Mouse (Mus musculus) forebrain, embryonic 14.5 days (tissue): ENCODE results near the gene Caskin2. TPM values are rescaled to one million over a fixed set of nuclear protein-coding genes. Genes with fewer than 3 reads are reported as not detected.

Source experiments
- ATAC-seq: fragments of 200-750 bp; cut with Nextera tagmentation; 2 replicates; pipeline ENCODE4 v1.8.0; 2017; ENCODE audit warnings: mild to moderate bottlenecking, moderate library complexity
- DNase-seq: peaks from one replicate; pipeline ENCODE4 v3.0.0-alpha.2; 2015; ENCODE audit warnings: low spot score
- H3K27ac ChIP-seq: fragments of 300-500 bp; sonication (generic); 2 replicates; pipeline ENCODE4 v1.5.1; 2014; ENCODE audit warnings: low read depth, mild to moderate bottlenecking, control low read depth, low read length, moderate library complexity
- H3K27me3 ChIP-seq: fragments of 300-500 bp; sonication (generic); replicated peaks from 2 replicates; pipeline ENCODE4 v1.6.1; 2014; ENCODE audit warnings: low read length, control low read depth, mixed read lengths; ENCODE audit not compliant: control insufficient read depth, insufficient read depth
- H3K36me3 ChIP-seq: fragments of 300-500 bp; sonication (generic); 2 replicates; pipeline ENCODE4 v1.6.1; 2014; ENCODE audit warnings: low read length, control low read depth; ENCODE audit not compliant: control insufficient read depth, insufficient read depth
- H3K4me1 ChIP-seq: fragments of 300-500 bp; sonication (generic); 2 replicates; pipeline ENCODE4 v1.6.1; 2014; ENCODE audit warnings: antibody characterized with exemption, low read length, control low read depth; ENCODE audit not compliant: control insufficient read depth, insufficient read depth
- H3K4me2 ChIP-seq: fragments of 300-500 bp; sonication (generic); 2 replicates; pipeline ENCODE4 v1.6.1; 2014; ENCODE audit warnings: mild to moderate bottlenecking, control low read depth, low read length
- H3K4me3 ChIP-seq: fragments of 300-500 bp; sonication (generic); 2 replicates; pipeline ENCODE4 v1.5.1; 2014; ENCODE audit warnings: low read depth, low read length, control low read depth
- H3K9ac ChIP-seq: fragments of 300-500 bp; sonication (generic); 2 replicates; pipeline ENCODE4 v1.6.1; 2014; ENCODE audit warnings: mild to moderate bottlenecking, low read length, control low read depth, moderate library complexity
- H3K9me3 ChIP-seq: fragments of 300-500 bp; sonication (generic); replicated peaks from 2 replicates; pipeline ENCODE4 v1.6.1; 2016; ENCODE audit warnings: low read length, control low read depth, mixed read lengths; ENCODE audit not compliant: control insufficient read depth
- WGBS: fragments of 180-500 bp; shearing (Covaris S2); extraction: QIAGEN DNeasy Blood & Tissue Kit; methylation state at CpG from one replicate; pipeline ENCODE4 v1.1.7; 2014; 5-methylcytosine and 5-hydroxymethylcytosine counted together
- polyA plus RNA-seq: library from polyadenylated mRNA; unstranded; fragments of >200 nt; fragmentation: Nextera tagmentation; extraction: Ambion mirVana; gene quantifications from 2 replicates; pipeline ENCODE4 v1.2.1, GENCODE M21; 2014

The Caskin2 gene
- polyA plus RNA-seq, 1 experiment from 2014 or later: 8.0 TPM

DNA sequence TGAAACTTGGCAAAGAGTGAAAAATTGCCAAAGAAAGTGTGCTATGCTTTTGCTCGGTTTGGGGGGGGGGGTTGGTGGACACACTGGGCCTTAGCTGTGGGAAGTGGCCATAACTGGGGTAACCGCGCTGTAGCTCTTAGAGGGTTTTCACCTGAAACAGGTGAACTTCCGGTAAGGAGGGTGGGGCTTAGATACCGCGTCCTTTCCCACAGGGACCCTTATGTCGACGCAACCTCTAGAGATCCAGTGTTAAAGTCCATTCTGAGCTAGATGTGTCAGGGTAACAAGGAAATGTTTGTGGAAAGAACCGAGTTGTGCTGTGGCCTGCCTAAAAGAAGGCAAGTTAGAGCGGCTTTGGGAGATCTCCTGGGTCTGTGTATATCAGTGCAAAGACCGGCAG, 11.4 kb upstream of the Caskin2 start:
- Histone ChIP-seq H3K9me3 (no peaks in the 10 kb centered on the region), H3K9ac (no peak overlapping the region), H3K4me3 (peak overlapping the region; percentile 55), H3K27me3 (peaks cover 30% of the 10 kb centered on the region), H3K4me2 (peak overlapping the region; percentile 95), H3K27ac (no peak overlapping the region), H3K4me1 (peaks cover 8% of the 10 kb centered on the region; the same call in 1 of the 2 replicates), H3K36me3 (peaks cover 31% of the 10 kb centered on the region)
- ATAC-seq (no peak), DNase-seq (no peak)
- WGBS: 15% methylated on average over 11 of the region's 11 CpGs

DNA sequence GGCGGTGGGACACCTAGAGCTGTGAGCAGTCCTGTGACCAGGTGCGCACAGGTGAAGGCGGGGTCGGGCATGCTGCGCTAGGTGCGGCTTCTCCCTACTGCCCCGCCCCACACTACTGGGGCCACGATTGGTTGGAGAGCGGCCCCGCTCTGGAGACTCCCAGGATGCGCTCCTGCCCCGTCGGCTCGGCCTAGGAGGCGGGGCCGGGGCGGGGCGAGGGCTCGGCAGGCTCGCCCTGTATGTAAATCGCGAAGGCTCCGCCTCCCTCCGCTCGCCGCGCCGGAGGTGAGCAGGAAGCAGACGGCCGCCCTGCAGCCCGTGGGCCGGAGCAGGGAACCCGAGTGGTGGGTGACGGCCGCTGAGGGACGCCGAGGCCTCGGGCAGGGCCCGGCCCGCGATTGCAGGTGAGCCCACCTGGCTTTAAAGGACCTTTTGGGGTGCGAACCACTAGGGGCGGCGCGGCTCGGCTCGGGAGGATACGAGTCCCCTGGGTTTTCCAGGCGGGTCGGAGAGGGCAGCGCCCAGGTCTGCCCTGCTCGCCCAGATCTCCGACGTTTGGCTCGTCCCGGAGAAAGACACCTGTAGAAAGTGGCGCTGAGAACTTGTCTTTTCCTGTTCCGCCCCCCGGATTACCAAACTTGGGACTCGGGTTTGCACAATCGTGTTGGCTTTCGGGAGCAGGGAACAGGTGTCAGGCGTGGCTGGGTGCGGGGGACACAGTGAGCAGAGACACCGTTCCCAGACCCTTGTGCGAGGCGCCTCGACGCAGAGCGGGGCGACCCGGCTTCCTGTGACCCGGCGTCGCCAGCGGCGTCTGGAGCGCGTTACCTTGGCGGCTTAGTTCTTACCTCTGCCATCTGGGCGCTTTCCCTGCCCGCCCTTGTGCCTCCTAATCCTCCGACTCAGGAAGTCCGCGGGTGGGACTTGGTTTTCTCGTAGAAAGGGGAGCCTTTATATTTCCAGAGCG, 10.6 kb upstream of the Caskin2 start, which contains the start of gene Llgl2:
Gene Llgl2, plus strand, starts transcription at position 276 of the 967 bp plus-strand sequence.
- Histone ChIP-seq H3K9me3 (no peaks in the 10 kb centered on the region), H3K4me2 (peak within 1 kb of the TSS; percentile 95), H3K27me3 (peaks cover 30% of the 10 kb centered on the region), H3K36me3 (peaks cover 36% of the 10 kb centered on the region), H3K9ac (peak within 1 kb of the TSS; percentile 63), H3K4me1 (peaks cover 8% of the 10 kb centered on the region; the same call in 1 of the 2 replicates), H3K4me3 (peak within 1 kb of the TSS; percentile 55), H3K27ac (no peak within 1 kb of the TSS)
- WGBS: under 1% methylated on average over 87 of the region's 87 CpGs
- DNase-seq (peak; percentile 85), ATAC-seq (peak; percentile 96)

DNA sequence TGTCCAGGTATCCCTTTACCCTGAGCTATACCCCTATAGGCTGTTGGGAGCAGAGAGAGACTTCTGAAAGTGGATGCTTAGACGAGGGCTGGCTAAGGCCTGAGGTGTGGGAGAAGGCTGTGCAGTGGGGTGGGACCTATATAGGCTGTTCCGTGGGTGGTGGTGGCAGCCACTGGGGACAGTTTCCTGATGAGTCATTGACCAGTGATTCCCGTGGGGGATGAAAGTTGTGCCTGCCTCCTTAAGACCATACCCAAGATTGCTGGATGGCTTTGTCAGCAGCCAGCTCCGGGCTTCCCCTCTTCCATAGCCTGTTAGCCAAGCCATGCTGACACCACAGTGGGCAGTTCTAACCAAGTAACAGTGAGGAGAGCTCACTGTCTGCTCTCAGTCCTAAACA, 7.6 kb upstream of the Caskin2 start:
- Histone ChIP-seq H3K4me2 (no peak overlapping the region), H3K27me3 (peaks cover 24% of the 10 kb centered on the region), H3K36me3 (peaks cover 47% of the 10 kb centered on the region), H3K9me3 (no peaks in the 10 kb centered on the region), H3K4me3 (no peak overlapping the region), H3K27ac (no peak overlapping the region), H3K4me1 (peaks cover 9% of the 10 kb centered on the region), H3K9ac (no peak overlapping the region)
- WGBS: 78% methylated on average over 4 of the region's 4 CpGs
- ATAC-seq: no peak
- DNase-seq: no peak

DNA sequence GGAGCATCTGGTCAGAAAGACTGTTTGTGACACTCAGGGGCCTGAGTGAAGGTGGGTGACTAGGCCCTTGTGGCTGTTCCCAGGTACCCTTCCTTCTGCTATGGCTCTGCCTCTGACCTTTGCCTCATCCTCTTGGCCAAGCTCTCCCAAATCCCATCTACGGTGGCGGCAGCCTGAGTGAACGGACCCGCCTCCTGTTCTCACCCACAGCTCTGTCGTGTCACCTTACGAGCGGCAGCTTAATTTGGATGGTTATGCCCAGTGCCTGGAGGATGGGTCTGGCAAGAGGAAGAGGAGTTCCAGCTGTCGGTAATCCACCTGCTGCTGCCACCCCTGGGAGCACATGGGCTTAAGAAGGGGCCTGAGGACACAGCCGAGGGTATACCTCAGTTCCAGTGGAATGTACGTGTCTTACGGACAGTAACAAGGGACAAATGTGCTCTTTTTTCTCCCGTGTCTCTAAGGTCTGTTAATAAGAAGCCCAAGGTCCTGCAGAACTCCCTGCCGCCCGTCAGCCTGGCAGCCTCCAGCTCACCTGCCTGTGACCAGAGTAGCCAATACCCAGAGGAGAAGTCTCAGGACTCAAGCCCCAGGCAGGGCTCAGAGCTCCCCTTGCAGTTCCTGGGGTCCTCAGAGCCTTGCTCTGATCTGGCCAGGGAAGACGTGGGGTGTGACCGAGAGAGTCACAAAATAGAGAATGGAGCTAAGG, 6.6 kb upstream of the Caskin2 start:
- Histone ChIP-seq H3K4me3 (no peak overlapping the region), H3K9ac (no peak overlapping the region), H3K27me3 (peaks cover 16% of the 10 kb centered on the region), H3K36me3 (peaks cover 49% of the 10 kb centered on the region), H3K27ac (no peak overlapping the region), H3K9me3 (no peaks in the 10 kb centered on the region), H3K4me2 (no peak overlapping the region), H3K4me1 (peaks cover 16% of the 10 kb centered on the region)
- ATAC-seq (no peak), DNase-seq (no peak)
- 92% methylated on average over 16 of the region's 16 CpGs for whole genome bisulfite sequencing

DNA sequence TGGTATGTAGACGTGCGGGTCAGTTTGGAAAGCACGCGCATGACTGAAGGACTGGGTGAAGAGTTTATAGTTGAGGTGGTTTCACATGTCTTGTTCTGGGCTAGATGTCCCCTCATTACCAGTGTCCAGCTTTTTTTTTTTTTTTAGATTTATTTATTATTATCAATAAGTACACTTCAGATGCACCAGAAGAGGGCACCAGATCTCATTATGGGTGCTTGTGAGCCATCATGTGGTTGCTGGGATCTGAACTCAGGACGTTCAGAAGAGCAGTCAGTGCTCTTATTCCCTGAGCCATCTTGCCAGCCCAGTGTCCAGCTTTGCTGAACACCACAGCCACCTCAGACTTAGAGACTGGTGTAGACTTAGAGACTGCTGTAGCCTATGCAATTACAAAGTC, 3.9 kb upstream of the Caskin2 start:
- no peak for ATAC-seq
- Histone ChIP-seq H3K4me3 (no peak overlapping the region), H3K4me2 (no peak overlapping the region), H3K9ac (no peak overlapping the region), H3K36me3 (peaks cover 43% of the 10 kb centered on the region), H3K27me3 (no peaks in the 10 kb centered on the region), H3K4me1 (peaks cover 13% of the 10 kb centered on the region), H3K9me3 (no peaks in the 10 kb centered on the region), H3K27ac (no peak overlapping the region)
- 90% methylated on average over 5 of the region's 5 CpGs for WGBS
- no peak for DNase-seq

DNA sequence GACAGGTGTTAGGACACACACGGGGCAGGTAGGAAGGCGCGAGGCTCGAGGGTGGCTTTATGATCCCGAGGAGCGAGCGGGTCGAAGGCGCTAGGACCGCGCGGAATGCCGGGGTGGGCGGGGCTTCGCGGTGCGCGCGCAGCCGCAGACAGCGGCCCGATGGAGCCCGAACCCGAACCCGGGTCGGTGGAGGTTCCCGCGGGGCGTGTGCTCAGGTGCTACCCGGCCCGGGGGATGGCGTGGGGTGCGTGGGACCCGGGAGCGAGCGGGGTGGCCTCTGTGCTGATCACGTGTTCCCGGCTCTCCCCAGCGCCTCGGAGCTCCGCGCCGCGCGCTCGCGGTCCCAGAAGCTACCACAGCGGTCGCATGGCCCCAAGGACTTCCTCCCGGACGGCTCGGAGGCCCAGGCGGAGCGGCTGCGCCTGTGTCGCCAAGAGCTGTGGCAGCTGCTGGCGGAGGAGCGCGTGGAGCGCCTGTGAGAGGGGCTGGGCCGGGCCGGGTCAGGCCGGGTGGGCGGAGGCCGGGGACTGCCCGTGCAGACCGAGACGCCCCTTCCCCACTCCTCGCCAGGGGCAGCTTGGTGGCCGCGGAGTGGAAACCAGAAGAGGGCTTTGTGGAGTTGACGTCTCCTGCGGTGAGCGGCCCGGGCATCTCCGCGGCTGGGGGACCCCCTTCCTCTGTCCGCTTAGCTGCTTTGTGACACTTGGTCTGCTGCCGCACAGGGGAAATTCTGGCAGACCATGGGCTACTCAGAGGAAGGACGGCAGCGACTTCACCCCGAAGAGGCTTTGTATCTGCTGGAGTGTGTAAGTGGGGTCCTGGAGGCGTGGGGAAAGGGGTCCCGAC, 1.4 kb upstream of the Caskin2 start, which contains the start of gene Tsen54:
Gene Tsen54, plus strand, starts transcription at position 120 of the 846 bp plus-strand sequence.
- Histone ChIP-seq H3K27ac (peak within 1 kb of the TSS; percentile 65), H3K4me1 (peaks cover 19% of the 10 kb centered on the region), H3K27me3 (no peaks in the 10 kb centered on the region), H3K36me3 (peaks cover 27% of the 10 kb centered on the region), H3K9me3 (no peaks in the 10 kb centered on the region), H3K4me2 (peak within 1 kb of the TSS; percentile 66), H3K4me3 (peak within 1 kb of the TSS; percentile 97), H3K9ac (peak within 1 kb of the TSS; percentile 89)
- WGBS: under 1% methylated on average over 78 of the region's 84 CpGs
- ATAC-seq: peak; percentile 60
- peak; percentile 79 for DNase-seq

DNA sequence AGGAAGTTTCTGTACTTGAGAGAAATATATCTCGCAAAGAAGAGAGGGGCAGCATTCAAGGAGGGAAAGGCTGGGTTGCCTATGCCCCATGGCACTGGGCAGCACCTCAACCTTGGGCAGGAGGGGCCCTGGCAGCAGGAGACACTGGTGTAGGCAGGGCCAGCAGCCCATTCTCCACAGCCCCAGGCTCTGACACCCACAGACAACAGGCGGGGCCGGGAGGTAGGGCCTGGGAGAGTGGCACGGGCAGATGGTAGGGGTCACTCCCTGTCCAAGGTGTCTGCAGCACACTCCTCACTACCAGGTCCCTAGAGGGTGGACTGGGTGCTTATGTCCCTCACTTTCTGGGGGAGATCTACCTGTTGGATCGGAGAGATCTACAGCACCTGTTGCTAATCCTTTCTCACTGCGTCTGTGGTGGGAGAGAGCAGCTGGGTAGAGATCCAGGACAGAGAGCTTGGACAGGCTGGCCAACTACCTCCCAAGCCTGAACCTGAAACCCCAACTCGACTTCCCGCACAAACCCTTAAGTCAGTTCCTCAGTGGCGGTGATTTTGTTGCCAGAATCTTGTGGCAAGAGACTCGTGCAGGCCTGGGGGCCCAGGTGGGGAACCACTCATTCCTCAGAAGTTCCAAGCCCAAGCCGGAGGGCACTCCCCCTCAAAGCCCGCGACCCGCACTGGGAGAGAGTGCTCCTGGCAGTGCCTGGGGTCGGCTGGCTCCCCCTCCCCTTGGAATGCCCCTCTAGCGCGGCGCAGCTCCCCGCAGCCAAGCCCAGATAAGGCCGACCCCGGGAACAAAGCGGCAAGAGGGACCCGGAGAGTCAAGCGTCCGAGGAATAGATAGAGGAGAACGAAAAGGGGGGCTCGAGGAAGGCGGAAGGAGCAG, 662 bp downstream of the Caskin2 start:
- peaks cover 38% of the 10 kb centered on the region for H3K4me1 ChIP-seq
- no peaks in the 10 kb centered on the region for H3K9me3 ChIP-seq
- 3% methylated on average over 28 of the region's 28 CpGs for WGBS
- H3K27me3 ChIP-seq: no peaks in the 10 kb centered on the region
- peak overlapping the region; percentile 97 for H3K4me3 ChIP-seq
- ATAC-seq (peak; percentile 19), DNase-seq (peak; percentile 49)
- H3K9ac ChIP-seq: peak overlapping the region; percentile 89
- H3K36me3 ChIP-seq: peaks cover 22% of the 10 kb centered on the region
- H3K27ac ChIP-seq: peak overlapping the region; percentile 48; the same call in 1 of the 2 replicates
- H3K4me2 ChIP-seq: peak overlapping the region; percentile 66
